Mouse (Mus musculus): ENCODE results near the gene Ikzf3.

Ikzf3 gene

GRCm38 (mm10) chr11:98446562-98447474, 99.0 kb downstream of the Ikzf3 start:
- DNase-seq (ENCODE audit: low read depth, low spot score): no peak

GRCm38 (mm10) chr11:98446213-98446561, 99.6 kb downstream of the Ikzf3 start, which contains the start of gene Grb7:
Gene Grb7 (plus strand): TSS chr11:98446394.
- no peak for DNase-seq (ENCODE audit: low read depth, low spot score)

DNA sequence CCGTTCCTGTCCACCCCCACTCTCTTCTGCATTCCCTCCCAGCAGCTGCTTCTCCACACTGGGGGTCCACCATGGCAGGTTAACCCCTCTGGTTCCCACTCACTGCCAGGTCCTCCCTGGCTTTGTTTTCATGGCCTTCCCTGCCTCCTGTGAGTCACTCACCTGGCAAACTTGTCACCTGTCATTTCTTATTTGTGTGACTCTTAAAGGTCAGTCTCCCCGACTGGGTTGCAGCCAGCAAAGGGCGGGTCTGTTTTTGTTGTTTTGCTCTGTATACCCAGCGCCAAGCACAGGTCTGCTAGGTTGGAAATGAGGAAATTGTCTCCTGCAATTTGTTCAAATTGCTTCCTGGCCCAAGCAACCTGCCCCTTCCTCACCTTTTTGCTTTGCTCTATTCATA, 100.2 kb downstream of the Ikzf3 start:
- DNase-seq (ENCODE audit: low read depth, low spot score): no peak

- DNase-seq (ENCODE audit: low read depth, low spot score): no peak
Measured at GRCm38 (mm10) chr11:98445238-98445637, 100.6 kb downstream of the Ikzf3 start.

DNA sequence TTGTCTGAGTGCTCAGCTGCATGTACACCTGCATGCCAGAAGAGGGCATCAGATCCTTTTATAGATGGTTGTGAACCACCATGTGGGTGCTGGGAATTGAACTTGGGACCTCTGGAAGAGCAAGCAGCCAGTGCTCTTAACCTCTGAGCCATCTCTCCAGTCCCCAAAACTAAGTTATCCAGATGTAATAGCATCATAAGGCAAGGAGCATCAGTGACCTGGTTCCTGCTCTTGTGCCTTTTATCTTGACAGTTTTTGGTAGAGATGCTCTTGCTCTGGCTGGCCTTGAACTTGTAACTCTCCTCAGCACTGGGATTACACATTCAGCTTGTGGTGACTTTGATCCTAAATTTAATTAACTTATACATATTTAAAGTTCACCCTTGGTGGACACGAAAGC, 102.1 kb downstream of the Ikzf3 start:
- DNase-seq (ENCODE audit: low read depth, low spot score): no peak

- DNase-seq (ENCODE audit: low read depth, low spot score): peak; percentile 95
Measured at GRCm38 (mm10) chr11:98438331-98439158, 107.3 kb downstream of the Ikzf3 start, which contains the start of gene Mien1. Gene Mien1 (minus strand): TSS chr11:98438991.

GRCm38 (mm10) chr11:98437441-98437840, 108.4 kb downstream of the Ikzf3 start:
- DNase-seq (ENCODE audit: low read depth, low spot score): no peak

DNA sequence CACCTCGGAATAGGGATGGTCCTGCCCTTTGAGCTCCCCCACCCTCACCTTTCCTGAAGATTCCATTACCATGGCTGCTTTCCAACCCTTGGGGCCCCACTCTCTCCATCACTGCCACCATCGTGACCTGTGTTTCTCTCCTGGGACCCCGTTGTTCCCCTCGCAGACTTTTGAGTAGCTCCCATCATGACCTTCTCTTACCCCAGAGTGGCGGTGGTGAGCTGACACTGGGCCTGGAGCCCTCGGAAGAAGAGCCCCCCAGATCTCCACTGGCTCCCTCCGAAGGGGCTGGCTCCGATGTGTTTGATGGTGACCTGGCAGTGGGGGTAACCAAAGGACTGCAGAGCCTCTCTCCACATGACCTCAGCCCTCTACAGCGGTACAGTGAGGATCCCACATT, 110.1 kb downstream of the Ikzf3 start:
- DNase-seq (ENCODE audit: low read depth, low spot score): no peak

DNA sequence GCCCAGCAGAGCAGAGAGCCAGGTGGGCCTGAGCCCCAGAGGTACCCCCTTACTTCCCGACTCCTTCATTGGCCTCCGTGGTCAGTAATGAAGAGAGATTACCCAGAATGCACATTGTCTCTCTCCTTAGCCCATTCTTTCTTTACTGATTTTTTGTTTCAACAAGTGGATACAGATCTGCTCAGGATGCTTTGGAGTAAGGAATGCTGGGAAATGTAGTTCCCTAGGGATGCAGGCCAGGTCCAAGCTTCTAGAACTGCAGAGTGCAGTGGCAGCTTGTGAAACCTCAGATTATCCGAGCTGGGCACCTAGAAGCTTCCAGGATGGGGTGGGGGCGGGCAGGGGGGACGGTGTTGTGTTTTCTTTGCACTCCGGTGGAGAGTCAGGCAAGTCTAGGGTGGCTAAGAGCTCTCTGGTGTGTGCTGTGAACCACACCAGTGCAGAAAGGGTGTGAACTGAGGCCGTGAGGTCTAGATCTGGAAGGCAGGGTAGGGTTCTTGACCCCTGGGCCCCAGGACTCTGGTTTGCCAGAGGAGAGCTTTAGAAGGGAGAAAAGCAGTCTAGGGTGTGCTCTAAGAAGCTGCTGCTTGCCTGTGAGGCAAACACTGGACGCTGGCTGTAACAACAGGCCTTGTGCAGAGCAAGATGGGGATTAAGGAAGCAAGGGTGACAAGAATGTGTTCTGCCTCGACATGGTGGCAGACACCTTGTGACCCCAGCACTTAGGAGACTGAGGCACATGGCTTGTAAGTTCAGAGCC, 113.9 kb downstream of the Ikzf3 start:
- DNase-seq (ENCODE audit: low read depth, low spot score): no peak

DNA sequence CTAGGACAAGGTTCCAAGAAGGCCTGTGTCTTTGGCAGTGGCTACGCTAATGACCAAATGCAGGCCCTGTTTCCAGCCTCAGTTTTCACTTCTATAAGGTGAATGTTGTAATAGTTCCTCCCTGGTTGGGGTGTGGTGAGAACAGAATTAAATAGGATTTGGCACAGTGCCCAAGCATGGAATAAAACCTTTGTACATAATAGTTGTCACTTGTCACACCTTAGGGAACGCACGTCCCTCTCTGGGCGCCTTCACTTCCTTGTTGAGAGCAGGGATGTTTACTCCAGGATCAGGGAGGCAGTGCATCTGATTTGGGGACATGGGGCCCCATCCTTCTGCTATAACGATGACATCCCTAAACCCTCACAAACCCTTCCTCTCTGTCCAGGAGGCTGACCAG, 117.4 kb downstream of the Ikzf3 start:
- DNase-seq (ENCODE audit: low read depth, low spot score): no peak

GRCm38 (mm10) chr11:98426592-98426991, 119.2 kb downstream of the Ikzf3 start:
- DNase-seq (ENCODE audit: low read depth, low spot score): no peak

GRCm38 (mm10) chr11:98418939-98419547, 126.8 kb downstream of the Ikzf3 start:
- no peak for DNase-seq (ENCODE audit: low read depth, low spot score)

DNA sequence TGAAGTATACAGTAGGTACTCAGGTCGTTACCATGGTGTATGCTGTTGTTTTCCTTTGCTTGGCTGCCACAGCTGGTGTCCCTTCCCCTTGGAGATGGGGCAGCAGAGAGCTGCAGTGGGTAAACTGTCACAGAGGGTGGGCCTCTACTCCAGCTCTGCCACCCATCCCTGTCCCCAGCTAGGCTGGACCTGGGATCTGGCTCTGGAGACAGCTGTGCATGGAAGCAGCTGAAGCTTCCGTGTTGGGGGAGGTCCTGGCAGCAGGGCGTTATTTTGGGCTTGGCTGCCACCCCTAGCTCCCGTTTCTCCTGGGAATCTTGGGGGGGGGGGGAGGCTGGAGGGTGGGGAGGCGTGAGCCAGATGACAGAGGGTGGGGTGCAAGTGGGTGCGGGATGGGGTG, 127.6 kb downstream of the Ikzf3 start:
- no peak for DNase-seq (ENCODE audit: low read depth, low spot score)

- DNase-seq (ENCODE audit: low read depth, low spot score): no peak
Measured at GRCm38 (mm10) chr11:98417074-98417473, 128.8 kb downstream of the Ikzf3 start.

All from mesoderm, embryonic 11.5 days (tissue).